Mouse (Mus musculus) C2C12 (cell line): ENCODE measurements around the gene Il17rb. TPM values are rescaled to one million over a fixed set of nuclear protein-coding genes. Genes with fewer than 3 reads are reported as not detected.

ENCODE experiments used
- H3K27me3 ChIP-seq: one replicate; pipeline ENCODE4 v1.6.1; 2011; ENCODE audit not compliant: control insufficient read depth, insufficient read depth, insufficient read length
- H3K36me3 ChIP-seq: one replicate; pipeline ENCODE4 v1.6.1; 2011; ENCODE audit not compliant: control insufficient read depth, insufficient read depth
- H3K4me3 ChIP-seq: one replicate; pipeline ENCODE4 v1.5.1; 2011; ENCODE audit warnings: mild to moderate bottlenecking, control low read depth; ENCODE audit not compliant: poor library complexity, insufficient read depth, severe bottlenecking
- H3K79me2 ChIP-seq: one replicate; pipeline ENCODE4 v1.6.1; 2011; ENCODE audit not compliant: control insufficient read depth, insufficient read depth
- H3K79me3 ChIP-seq: one replicate; pipeline ENCODE4 v1.6.1; 2011; ENCODE audit warnings: low read depth, control low read depth
- H3ac ChIP-seq: one replicate; pipeline ENCODE3; 2011; ENCODE audit warnings: low read depth; ENCODE audit not compliant: control insufficient read depth, insufficient read length
- CEBPB ChIP-seq: IDR thresholded peaks from one replicate; pipeline ENCODE4 v1.6.1; 2011; ENCODE audit warnings: low read depth, mild to moderate bottlenecking, control low read depth, moderate library complexity
- CTCF ChIP-seq: IDR thresholded peaks from one replicate; pipeline ENCODE4 v1.5.1; 2011; ENCODE audit not compliant: control insufficient read depth, insufficient read depth, insufficient read length
- FOSL1 ChIP-seq: IDR thresholded peaks from one replicate; pipeline ENCODE4 v1.8.0; 2011; ENCODE audit warnings: mild to moderate bottlenecking, low read length; ENCODE audit not compliant: poor library complexity, insufficient read depth, severe bottlenecking
- MAX ChIP-seq: IDR thresholded peaks from one replicate; pipeline ENCODE4 v1.6.1; 2011; ENCODE audit warnings: mild to moderate bottlenecking, control low read depth
- MYOD1 ChIP-seq: IDR thresholded peaks from one replicate; pipeline ENCODE4 v1.6.1; 2011; ENCODE audit warnings: low read depth; ENCODE audit not compliant: control insufficient read depth, insufficient read length
- MYOG ChIP-seq: IDR thresholded peaks from one replicate; pipeline ENCODE4 v1.6.1; 2011; ENCODE audit not compliant: control insufficient read depth, insufficient read length; ENCODE audit errors: extremely low read depth
- USF1 ChIP-seq: IDR thresholded peaks from one replicate; pipeline ENCODE4 v1.6.1; 2011; ENCODE audit warnings: low read depth, mild to moderate bottlenecking, control low read depth, moderate library complexity
- polyA plus RNA-seq: library from polyadenylated mRNA; unstranded; fragments of >200 nt; fragmentation: generic; extraction: Trizol; gene quantifications from one replicate; pipeline ENCODE4 v1.2.1, GENCODE M21; 2012; ENCODE audit warnings: missing spikeins

The Il17rb gene
- polyA plus RNA-seq, 1 experiment, result 0.05 TPM

GRCm38 (mm10) chr14:29996000-29996751 lies 12.5 kb downstream of the Il17rb start:
- TF ChIP-seq CTCF (no peak), CEBPB (no peak), FOSL1 (no peak), USF1 (no peak), MAX (no peak), MYOD1 (no peak), MYOG (no peak)
- Histone ChIP-seq H3K36me3 (peaks cover 35% of the 10 kb centered on the region), H3K4me3 (no peak overlapping the region), H3K79me3 (no peaks in the 10 kb centered on the region), H3ac (no peak overlapping the region), H3K27me3 (no peaks in the 10 kb centered on the region), H3K79me2 (no peaks in the 10 kb centered on the region)

- Histone ChIP-seq H3K79me3 (no peaks in the 10 kb centered on the region), H3K36me3 (peaks cover 43% of the 10 kb centered on the region), H3K4me3 (no peak overlapping the region), H3K79me2 (no peaks in the 10 kb centered on the region), H3K27me3 (no peaks in the 10 kb centered on the region), H3ac (no peak overlapping the region)
- TF ChIP-seq MAX (no peak), MYOG (no peak), MYOD1 (no peak), CEBPB (no peak), CTCF (no peak), FOSL1 (no peak), USF1 (no peak)
Measured at GRCm38 (mm10) chr14:29994976-29995375, 13.7 kb downstream of the Il17rb start.

GRCm38 (mm10) chr14:29988337-29988736 lies 20.4 kb downstream of the Il17rb start:
- no peaks in the 10 kb centered on the region for H3K79me3 ChIP-seq
- no peaks in the 10 kb centered on the region for H3K27me3 ChIP-seq
- H3K79me2 ChIP-seq, result no peaks in the 10 kb centered on the region
- no peak for TF ChIP-seq MYOD1
- TF ChIP-seq FOSL1, result no peak
- no peak for TF ChIP-seq MYOG
- TF ChIP-seq MAX, result no peak
- no peak for TF ChIP-seq USF1
- TF ChIP-seq CEBPB, result no peak
- TF ChIP-seq CTCF, result no peak
- H3K36me3 ChIP-seq, result peaks cover 93% of the 10 kb centered on the region
- H3K4me3 ChIP-seq, result no peak overlapping the region
- H3ac ChIP-seq, result no peak overlapping the region

GRCm38 (mm10) chr14:29987739-29988138 lies 21.0 kb downstream of the Il17rb start:
- no peaks in the 10 kb centered on the region for H3K79me3 ChIP-seq
- no peak overlapping the region for H3ac ChIP-seq
- no peaks in the 10 kb centered on the region for H3K27me3 ChIP-seq
- H3K79me2 ChIP-seq, result no peaks in the 10 kb centered on the region
- no peak overlapping the region for H3K4me3 ChIP-seq
- TF ChIP-seq MYOG, result no peak
- no peak for TF ChIP-seq MAX
- no peak for TF ChIP-seq CEBPB
- no peak for TF ChIP-seq CTCF
- TF ChIP-seq FOSL1, result no peak
- TF ChIP-seq MYOD1, result no peak
- H3K36me3 ChIP-seq, result peaks cover 92% of the 10 kb centered on the region

GRCm38 (mm10) chr14:29987276-29987675 lies 21.4 kb downstream of the Il17rb start:
- peaks cover 92% of the 10 kb centered on the region for H3K36me3 ChIP-seq
- no peak for TF ChIP-seq MAX
- TF ChIP-seq FOSL1, result no peak
- TF ChIP-seq MYOG, result no peak
- no peak for TF ChIP-seq MYOD1
- no peak for TF ChIP-seq CTCF
- no peak for TF ChIP-seq CEBPB
- TF ChIP-seq USF1, result no peak

GRCm38 (mm10) chr14:29986096-29986495 lies 22.6 kb downstream of the Il17rb start:
- TF ChIP-seq FOSL1 (no peak), MYOD1 (no peak), MYOG (no peak), CTCF (no peak), CEBPB (no peak), MAX (no peak), USF1 (no peak)
- no peaks in the 10 kb centered on the region for H3K27me3 ChIP-seq

More at GRCm38 (mm10) chr14:29987276-29987675, 21.4 kb downstream of the Il17rb start:
- Histone ChIP-seq H3K27me3 (no peaks in the 10 kb centered on the region), H3K4me3 (no peak overlapping the region), H3K79me3 (no peaks in the 10 kb centered on the region), H3K79me2 (peaks cover under 1% of the 10 kb centered on the region), H3ac (no peak overlapping the region)

More at GRCm38 (mm10) chr14:29986096-29986495, 22.6 kb downstream of the Il17rb start:
- Histone ChIP-seq H3K4me3 (no peak overlapping the region), H3K79me2 (peaks cover 12% of the 10 kb centered on the region), H3K36me3 (peaks cover 94% of the 10 kb centered on the region), H3K79me3 (peaks cover under 1% of the 10 kb centered on the region), H3ac (no peak overlapping the region)
